Mouse (Mus musculus) hindbrain, embryonic 14.5 days (tissue): ENCODE measurements around the gene Etv3. TPM values are rescaled to one million over a fixed set of nuclear protein-coding genes. Genes with fewer than 3 reads are reported as not detected.

Experiments
- polyA plus RNA-seq: library from polyadenylated mRNA; unstranded; fragments of >200 nt; fragmentation: Nextera tagmentation; extraction: Ambion mirVana; gene quantifications from 2 replicates; pipeline ENCODE4 v1.2.1, GENCODE M21; 2014

Etv3 gene
- polyA plus RNA-seq, 1 experiment from 2014 or later: 7.1 TPM

Other genes starting within 250 kb of the Etv3 start
- 0.12 and 0.30 TPM in 2 replicates for gene Cd5l, start 167.5 kb upstream of the Etv3 start, polyA plus RNA-seq
- not detected in 2 replicates for gene Fcrl1, start 149.0 kb upstream of the Etv3 start, polyA plus RNA-seq
- not detected in 2 replicates for gene Fcrl5, start 89.6 kb upstream of the Etv3 start, polyA plus RNA-seq
- gene Arhgef11, start 92.2 kb downstream of the Etv3 start, polyA plus RNA-seq: 27.0 and 28.0 TPM in 2 replicates
- 0.54 and 0.89 TPM in 2 replicates for gene Lrrc71, start 223.2 kb downstream of the Etv3 start, polyA plus RNA-seq